ENCODE assay signal across 8 mouse cellular contexts in the genomic region with DNA sequence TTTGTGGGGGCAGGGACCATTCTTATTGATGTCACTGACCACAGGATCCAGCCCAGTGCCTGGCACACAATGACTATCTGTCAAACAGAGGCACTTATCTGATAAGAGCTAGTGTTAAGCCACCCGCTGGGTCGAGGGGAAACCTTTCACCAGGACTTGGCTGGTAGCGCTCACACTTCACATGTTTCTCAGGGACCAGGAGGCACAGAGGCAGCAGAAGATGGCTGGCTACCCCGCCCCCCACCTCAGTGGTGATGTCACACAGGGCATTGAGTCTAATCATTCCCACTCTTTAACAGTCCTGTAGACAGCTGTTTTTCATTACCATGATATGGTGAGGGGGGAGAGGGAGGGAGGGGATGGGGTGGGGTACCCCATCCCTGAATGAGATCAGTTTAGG. TPM values are rescaled to one million over a fixed set of nuclear protein-coding genes. Genes with fewer than 3 reads are reported as not detected.
DNase-seq lines count a peak whose midpoint lies in the region; ATAC-seq and TF ChIP-seq lines count a peak whose summit lies in the region.

A gene (plus strand): TSS at position 370 of the 400 bp plus-strand sequence.

- no peak within 1 kb of the TSS for H3K27ac ChIP-seq in lung, embryonic 15.5 days
- no peak within 1 kb of the TSS for H3K27ac ChIP-seq in cortical plate, adult 2 months (ENCODE audit: insufficient read depth, low read length)
- no peak within 1 kb of the TSS for H3K27ac ChIP-seq in intestine, postnatal 0 days (ENCODE audit: low read depth, low read length)
- peak within 1 kb of the TSS; percentile 76 for H3K27ac ChIP-seq in midbrain, embryonic 10.5 days (replicated peaks)

- no peak within 1 kb of the TSS for H3K9ac ChIP-seq in lung, embryonic 15.5 days
- H3K9ac ChIP-seq in intestine, postnatal 0 days (ENCODE audit: low read depth, low read length) = no peak within 1 kb of the TSS

- no peak within 1 kb of the TSS for H3K4me2 ChIP-seq in lung, embryonic 15.5 days
- no peak within 1 kb of the TSS for H3K4me2 ChIP-seq in intestine, postnatal 0 days (replicated peaks; ENCODE audit: low read depth)

- no peak for TF ChIP-seq CTCF in cortical plate, adult 2 months (IDR thresholded peaks at IDR 0.05; ENCODE audit: extremely low read depth, insufficient read depth, low read length)
- TF ChIP-seq CTCF in intestine, postnatal 0 days (IDR thresholded peaks at IDR 0.05; ENCODE audit: low read depth) = no peak

- no peak within 1 kb of the TSS for H3K4me3 ChIP-seq in lung, embryonic 15.5 days
- H3K4me3 ChIP-seq in cortical plate, adult 2 months (ENCODE audit: insufficient read depth, low read length) = no peak within 1 kb of the TSS
- no peak within 1 kb of the TSS for H3K4me3 ChIP-seq in intestine, postnatal 0 days (ENCODE audit: low read depth, low read length)
- H3K4me3 ChIP-seq in midbrain, embryonic 10.5 days = no peak within 1 kb of the TSS

- no peak for TF ChIP-seq POLR2A in cortical plate, adult 2 months (IDR thresholded peaks at IDR 0.05; ENCODE audit: extremely low read depth, insufficient read depth, low read length)

- 7% methylated on average over 4 of the region's 4 CpGs for WGBS in lung, embryonic 15.5 days
- 22% methylated on average over 4 of the region's 4 CpGs for WGBS in intestine, postnatal 0 days
- WGBS in midbrain, embryonic 10.5 days = 18% methylated on average over 4 of the region's 4 CpGs

- H3K36me3 ChIP-seq in lung, embryonic 15.5 days = no peaks in the 10 kb centered on the region
- no peaks in the 10 kb centered on the region for H3K36me3 ChIP-seq in intestine, postnatal 0 days (ENCODE audit: control insufficient read depth, insufficient read depth)
- no peaks in the 10 kb centered on the region for H3K36me3 ChIP-seq in midbrain, embryonic 10.5 days

- no peaks in the 10 kb centered on the region for H3K27me3 ChIP-seq in lung, embryonic 15.5 days
- no peaks in the 10 kb centered on the region for H3K27me3 ChIP-seq in intestine, postnatal 0 days (replicated peaks; ENCODE audit: control insufficient read depth, insufficient read depth, low read length)
- H3K27me3 ChIP-seq in midbrain, embryonic 10.5 days (ENCODE audit: low read depth, poor library complexity, severe bottlenecking) = no peaks in the 10 kb centered on the region

- H3K9me3 ChIP-seq in lung, embryonic 15.5 days = no peaks in the 10 kb centered on the region
- no peaks in the 10 kb centered on the region for H3K9me3 ChIP-seq in intestine, postnatal 0 days (ENCODE audit: control insufficient read depth)
- H3K9me3 ChIP-seq in midbrain, embryonic 10.5 days (replicated peaks) = no peaks in the 10 kb centered on the region

- ATAC-seq in lung, embryonic 15.5 days (ENCODE audit: borderline replicate concordance, extremely low read depth, low FRiP score, low TSS enrichment) = no peak
- no peak for ATAC-seq in intestine, postnatal 0 days

- DNase-seq in lung, postnatal 36 days = no peak
- no peak for DNase-seq in gonadal fat pad, adult 2 months (ENCODE audit: low read depth)
- DNase-seq in midbrain, embryonic 10.5 days (ENCODE audit: low spot score) = peak; percentile 31
- DNase-seq in B cell, adult 2 months = no peak
- no peak for DNase-seq in cerebellum, adult 9-11 months

- peaks cover 4% of the 10 kb centered on the region; the same call in 1 of the 2 replicates for H3K4me1 ChIP-seq in lung, embryonic 15.5 days
- H3K4me1 ChIP-seq in cortical plate, adult 2 months (ENCODE audit: control insufficient read depth, insufficient read depth, low read length) = no peaks in the 10 kb centered on the region
- no peaks in the 10 kb centered on the region for H3K4me1 ChIP-seq in intestine, postnatal 0 days (replicated peaks; ENCODE audit: control insufficient read depth, insufficient read depth, low read length)
- H3K4me1 ChIP-seq in midbrain, embryonic 10.5 days = peaks cover 31% of the 10 kb centered on the region

RNA-seq across cellular contexts. Expression of the gene that starts here (rescaled TPM):
- 40.1 and 44.2 TPM in 2 replicates for polyA plus RNA-seq in lung, embryonic 15.5 days (2015; fragmentation: Nextera tagmentation; extraction: Ambion mirVana)
- polyA plus RNA-seq in cortical plate, adult 2 months (2012; rRNA removed) = 187 and 197 TPM in 2 replicates
- 78.3 and 79.1 TPM in 2 replicates for polyA plus RNA-seq in gonadal fat pad, adult 2 months (2012; rRNA removed)
- polyA plus RNA-seq in intestine, postnatal 0 days (2015; fragmentation: Nextera tagmentation; extraction: Ambion mirVana) = 73.1 and 73.8 TPM in 2 replicates
- polyA plus RNA-seq in midbrain, embryonic 10.5 days (2016; fragmentation: Nextera tagmentation; extraction: Ambion mirVana) = 41.7 and 48.2 TPM in 2 replicates
